Mouse (Mus musculus) gastrocnemius, postnatal 36 days (tissue): Measurements from ENCODE around the gene Noxo1. TPM values are rescaled to one million over a fixed set of nuclear protein-coding genes. Genes with fewer than 3 reads are reported as not detected.
A peak's percentile ranks its signal among the peaks of the same experiment; 100 is the strongest.

Source experiments
- DNase-seq, 2 experiments: peaks; one replicate each; pipeline ENCODE4 v3.0.0; 2022
- intact Hi-C: fragments of 180-260 bp; cut with DNase I; formaldehyde crosslinking; loops from one replicate; pipeline ENCODE4 v1.15.1; 2025
- total RNA-seq, 2 experiments: library from RNA; stranded (reverse); gene quantifications; 2 replicates each; pipeline ENCODE4 v1.2.3; 2021

The Noxo1 gene
- total RNA-seq, 2 experiments from 2014 or later, result 0.47 to 1.4 TPM

DNA sequence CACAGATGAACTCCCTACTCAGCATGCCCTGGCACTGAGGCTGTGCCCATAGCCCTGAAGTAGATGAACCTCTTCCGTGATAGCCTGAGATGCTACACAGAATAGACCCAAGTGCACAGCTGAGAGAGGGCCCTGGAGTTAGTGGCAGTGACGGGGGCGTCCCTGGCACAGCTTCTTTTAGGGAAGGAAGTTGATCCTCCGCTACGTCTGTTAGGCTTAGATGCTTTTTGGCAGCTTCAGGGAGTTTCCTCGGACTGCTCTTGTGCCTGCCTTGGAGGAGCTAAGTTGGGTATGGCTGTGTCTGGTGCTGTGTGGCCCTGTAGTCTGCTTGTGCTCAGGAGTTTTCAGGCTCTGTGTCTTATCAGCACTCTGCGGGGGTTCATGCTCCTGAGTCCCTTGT, 21.8 kb upstream of the Noxo1 start:
- no peak for DNase-seq

DNA sequence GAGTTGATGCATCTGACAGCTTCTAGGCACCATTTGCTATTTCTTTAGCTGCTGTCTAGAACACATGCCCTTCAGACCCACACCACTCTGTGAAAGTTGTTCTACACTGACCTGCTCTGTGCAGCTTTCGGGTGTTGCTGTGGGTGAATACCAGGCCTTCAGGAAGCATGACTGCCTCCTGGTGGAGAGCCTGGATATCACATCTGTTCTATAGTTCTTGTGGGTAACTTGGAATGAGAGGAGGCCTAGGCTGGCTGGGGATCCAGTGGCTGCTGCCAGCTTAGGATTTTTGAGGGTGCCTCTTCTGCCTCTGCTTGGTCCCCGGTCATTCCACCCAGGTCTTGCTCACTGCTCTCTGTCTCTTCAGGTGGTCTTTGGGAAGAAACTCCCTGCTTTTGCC, 19.8 kb upstream of the Noxo1 start:
- intact Hi-C loops, result no loop called here
- peak in 1 of 2 experiments; percentile 50 for DNase-seq

More for the DNA sequence above, 21.8 kb upstream of the Noxo1 start:
- intact Hi-C loops, result no loop called here

DNA sequence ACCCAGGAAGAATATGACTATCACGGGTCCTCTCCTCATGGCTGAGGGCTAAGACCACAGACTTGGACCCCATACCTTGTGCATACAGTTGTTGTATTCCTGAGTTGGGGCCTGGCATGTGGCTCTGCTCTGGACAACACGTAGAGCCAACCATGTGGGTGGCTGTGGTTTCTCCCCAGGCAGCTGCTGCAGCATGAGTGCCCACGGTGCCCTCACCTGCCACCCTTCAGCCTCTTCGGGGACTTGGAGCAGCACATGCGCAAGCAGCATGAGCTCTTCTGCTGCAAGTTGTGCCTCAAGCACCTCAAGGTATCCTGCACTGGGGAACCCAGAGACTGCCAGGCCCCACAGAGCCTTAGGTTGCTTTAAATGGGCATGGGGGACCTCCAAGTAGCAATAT, 19.2 kb upstream of the Noxo1 start:
- no peak for DNase-seq
- intact Hi-C loops, result no loop called here

DNA sequence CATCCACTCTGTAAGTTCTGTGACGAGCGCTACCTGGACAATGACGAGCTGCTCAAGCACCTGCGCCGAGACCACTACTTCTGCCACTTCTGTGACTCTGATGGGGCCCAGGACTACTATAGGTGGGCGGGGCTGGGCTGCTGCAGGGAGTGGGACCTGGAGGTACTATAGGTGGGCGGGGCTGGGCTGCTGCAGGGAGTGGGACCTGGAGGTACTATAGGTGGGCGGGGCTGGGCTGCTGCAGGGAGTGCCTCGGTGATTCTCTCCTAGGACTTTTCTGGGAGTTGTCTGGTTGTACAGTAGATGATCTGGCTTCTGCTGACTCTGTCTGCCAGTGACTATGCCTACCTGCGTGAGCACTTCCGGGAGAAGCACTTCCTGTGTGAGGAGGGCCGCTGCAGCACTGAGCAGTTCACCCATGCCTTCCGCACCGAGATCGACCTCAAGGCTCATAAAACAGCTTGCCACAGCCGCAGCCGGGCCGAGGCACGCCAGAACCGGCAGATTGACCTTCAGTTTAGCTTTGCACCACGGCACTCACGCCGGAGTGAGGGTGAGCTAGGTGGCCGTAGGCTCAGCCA, 18.4 kb upstream of the Noxo1 start:
- no peak for DNase-seq
- intact Hi-C loops, result no loop called here

DNA sequence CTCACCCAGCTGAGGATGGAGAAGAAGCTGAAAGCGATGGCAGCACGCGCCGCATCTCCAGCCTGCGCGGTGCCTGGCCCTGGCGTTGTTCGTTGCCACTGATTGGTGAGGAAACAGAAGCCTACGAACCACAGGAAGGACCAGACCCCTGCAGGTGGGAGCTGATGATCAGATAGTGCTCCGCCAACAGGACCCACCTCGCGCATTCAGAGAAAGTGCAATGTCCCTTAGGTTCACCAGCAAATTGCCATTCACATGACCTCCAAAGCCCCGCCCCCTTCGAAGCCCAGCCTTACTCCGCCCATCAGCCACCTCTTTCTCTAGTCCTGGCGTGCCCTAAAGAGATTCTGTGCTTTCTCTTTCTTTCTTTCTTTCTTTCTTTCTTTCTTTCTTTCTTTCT, 9.5 kb upstream of the Noxo1 start:
- intact Hi-C loops, result no loop called here

DNA sequence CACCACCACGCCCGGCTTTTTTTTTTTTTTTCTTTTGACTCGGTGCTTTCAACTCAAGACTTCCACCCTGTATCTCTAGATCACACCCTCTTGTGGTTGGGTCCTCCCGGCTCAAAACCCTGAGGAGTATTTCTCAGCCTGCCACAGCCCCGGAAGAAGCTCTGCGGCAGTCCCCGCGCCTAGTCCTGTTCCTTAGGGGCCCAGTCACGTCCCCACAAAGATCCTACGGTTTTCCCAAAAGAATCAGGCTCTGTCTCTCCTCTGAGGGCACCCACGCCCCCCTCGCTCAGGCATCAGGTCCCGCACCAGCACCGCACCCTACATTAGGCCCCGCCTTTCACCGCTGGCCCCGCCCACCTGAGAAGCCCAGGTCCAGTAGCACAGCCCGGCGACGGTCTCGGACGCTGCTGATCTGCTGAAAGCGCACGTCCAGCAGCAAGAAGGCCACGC, 8.9 kb upstream of the Noxo1 start:
- DNase-seq, result peak in 1 of 2 experiments; percentile 39
- intact Hi-C loops, result no loop called here

More for the DNA sequence above, 9.5 kb upstream of the Noxo1 start:
- no peak for DNase-seq

DNA sequence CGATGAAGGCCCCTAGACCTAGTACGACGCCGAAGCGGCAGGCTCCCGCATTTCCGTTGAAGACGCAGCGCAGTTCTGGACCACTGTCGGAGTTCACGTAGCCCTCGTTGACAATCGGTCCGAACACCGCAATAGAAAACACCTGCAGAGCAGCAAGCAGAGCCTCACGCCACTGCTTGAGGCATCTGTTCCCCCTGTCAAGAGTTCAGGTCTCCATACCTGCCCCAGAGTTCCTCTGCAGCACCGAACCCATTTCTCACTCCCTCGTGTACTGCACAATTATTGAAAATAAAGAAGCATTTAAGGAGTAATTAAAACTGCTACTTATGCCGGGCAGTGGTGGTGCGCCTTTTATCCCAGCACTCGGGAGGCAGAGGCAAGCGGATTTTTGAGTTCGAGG, 8.4 kb upstream of the Noxo1 start:
- intact Hi-C loops, result no loop called here
- no peak for DNase-seq

DNA sequence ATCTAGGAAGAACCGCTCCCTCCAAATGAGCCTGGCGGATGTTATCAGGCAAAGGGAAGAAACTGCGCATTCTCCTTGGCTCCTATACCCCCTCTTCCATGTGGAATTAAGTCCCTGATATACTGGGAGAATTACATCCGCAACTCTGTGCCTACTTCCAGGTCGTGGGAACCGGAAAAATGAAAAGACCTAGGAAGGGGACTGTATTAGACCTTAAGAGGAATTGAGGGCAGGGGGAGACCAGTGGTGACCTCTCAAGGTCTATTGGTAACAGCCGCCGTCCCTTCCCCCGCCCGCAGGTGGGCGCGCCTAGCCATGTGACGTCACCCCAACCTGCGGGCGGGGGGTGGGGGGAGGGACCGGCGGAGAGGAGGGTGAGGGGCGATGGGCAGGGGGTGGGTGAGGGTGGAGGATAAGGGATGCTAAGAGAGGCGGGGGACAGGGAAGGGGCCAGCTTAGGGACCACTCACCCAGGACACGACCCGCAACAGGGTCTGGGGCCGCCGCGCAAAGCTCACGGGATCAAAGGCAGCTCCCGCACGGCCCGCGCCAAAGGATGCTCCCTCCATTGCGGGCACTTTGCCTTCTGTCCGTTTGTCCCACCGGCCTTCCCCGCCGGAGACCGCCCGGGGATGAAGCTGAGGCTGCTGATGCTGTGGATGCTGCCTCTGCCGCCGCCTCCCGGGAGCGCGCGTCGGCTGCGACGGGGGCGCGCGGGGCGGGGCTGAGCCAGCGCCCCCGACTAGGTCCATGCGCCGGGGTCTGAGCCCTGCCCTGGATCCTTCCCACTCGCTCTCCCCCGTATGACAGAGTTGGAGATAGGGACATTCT, 6.6 kb upstream of the Noxo1 start, which contains the start of gene Syngr3:
Gene Syngr3, minus strand, starts transcription at position 705 of the 831 bp plus-strand sequence.
- intact Hi-C loops, result no loop called here
- no peak for DNase-seq

DNA sequence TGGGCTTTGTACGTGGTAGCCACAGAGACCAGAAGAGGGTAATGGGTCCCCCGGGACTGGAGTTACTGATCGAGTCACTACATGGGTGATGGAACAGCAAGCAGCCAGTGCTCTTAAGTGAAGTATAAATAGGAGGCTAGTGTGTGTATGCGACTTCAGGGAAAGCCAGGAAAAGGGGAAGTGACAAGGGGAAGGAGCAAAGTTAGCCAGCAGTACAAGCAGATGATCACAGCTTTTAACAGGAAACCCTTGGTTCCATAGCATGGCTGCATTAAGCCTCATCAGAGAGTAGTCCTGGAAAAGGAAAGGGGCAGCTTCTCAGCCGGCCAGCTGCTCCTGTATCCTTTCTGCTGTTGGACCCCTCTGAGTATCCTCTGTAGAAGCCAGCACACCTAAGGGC, 3.6 kb upstream of the Noxo1 start:
- intact Hi-C loops, result no loop called here
- no peak for DNase-seq

DNA sequence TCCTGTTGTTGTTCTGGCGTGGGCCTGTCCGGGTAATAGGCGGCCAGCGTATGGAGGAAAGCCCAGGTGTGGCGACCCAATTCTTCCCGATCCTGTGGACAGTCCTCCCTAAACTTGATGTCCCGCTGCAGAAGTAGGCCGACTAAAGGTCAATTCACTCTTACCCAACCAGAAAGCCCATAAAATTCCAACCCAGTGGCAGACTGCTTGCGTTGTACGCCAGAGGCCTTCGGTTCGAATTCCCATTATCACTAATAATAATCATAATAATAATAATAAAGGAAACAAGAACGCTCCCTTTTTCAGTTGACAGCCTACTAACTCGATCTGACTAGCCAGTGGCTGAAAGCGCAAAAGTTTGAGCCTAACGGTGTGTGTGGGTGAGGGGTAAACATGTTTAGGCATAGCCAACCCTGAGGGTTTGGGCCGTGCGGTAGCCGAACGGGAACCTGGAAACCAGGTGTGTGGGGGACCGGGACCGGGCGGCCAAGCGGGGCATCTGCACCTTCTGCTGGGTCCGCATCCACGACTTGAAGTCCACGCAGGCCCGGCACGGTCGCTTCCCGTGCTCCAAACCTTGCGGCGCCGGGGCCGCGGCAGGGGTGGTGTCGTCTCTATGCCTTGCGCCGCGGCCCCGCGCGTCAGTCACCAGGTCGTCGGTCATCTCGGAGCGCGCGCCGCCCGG, 566 bp upstream of the Noxo1 start:
- DNase-seq, result no peak
- intact Hi-C loops, result no loop called here

DNA sequence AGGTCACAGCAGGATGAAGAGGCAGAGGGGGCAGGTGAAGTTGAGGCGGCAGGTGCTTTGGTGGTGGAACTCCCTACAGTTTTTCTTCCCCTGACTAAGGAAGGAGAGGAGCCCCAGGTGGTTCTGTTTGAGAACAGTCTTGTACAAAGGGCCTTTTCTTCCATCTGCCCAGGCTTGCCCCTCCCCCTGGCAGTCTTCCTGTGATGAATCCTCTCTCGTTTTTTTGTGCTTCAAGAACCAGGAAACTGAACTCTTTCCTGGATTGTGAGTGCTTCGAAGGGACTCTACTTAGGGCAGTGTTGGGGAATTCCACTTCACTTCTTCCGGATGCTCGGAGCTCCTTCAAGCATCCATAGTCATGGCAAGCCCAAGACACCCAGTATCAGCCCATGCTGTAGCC, 2.0 kb downstream of the Noxo1 start:
- intact Hi-C loops, result no loop called here
- DNase-seq, result no peak

DNA sequence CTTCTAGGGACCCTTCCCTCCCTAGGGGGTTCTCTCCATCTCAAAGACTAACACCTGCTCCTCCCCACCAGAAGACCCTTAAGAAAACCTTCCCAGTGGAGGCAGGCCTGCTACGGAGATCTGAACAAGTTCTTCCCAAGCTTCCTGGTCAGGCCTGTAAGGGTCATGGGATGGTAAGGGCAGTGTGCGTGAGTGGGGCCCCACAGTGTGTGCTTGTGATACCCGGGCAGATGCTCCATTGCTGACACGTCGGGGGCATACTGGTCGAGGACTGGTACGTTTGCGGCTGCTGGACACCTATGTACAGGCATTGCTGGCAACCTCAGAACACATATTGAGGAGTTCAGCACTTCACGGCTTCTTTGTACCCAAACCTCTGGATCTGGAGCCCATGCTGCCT, 2.7 kb downstream of the Noxo1 start:
- intact Hi-C loops, result no loop called here
- DNase-seq, result no peak

DNA sequence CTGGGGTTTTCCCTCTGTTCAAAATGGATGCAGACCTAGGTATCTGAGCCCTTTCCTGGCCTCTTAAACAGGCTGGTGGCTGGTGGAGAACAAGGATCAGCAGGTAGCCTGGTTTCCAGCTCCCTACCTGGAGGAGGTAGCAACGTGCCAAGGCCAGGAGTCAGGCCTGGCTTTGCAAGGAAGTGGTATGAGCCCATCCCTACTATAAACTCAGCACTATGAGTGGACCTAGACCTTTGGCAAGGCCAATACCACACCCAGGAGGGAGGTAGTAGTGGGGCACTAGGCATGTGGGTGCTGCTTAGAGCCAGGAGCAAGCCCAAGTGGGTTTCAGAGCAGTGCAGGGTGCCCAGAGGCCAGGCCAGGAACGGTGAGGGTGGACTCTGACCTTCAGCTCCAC, 3.4 kb downstream of the Noxo1 start:
- DNase-seq, result no peak

DNA sequence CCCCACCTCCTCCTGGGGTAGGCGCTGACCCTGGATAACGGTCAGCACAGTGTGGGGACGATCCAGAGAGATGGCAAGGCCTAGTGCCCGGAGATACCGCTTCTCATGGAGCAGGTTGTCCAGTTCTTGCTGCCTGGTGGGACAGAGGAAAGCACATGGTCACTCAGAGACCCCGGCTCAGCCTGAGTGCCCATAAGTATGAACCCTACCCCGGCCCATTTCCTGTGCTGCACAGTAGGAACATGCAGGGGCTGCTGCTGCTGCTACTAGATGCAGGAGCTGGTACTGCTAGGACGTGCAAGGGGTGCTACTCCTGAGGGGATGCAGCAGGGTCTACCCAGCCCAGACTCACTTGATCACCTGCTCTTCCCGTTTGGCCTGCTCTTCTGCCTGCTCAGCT, 5.2 kb downstream of the Noxo1 start:
- intact Hi-C loops, result no loop called here
- no peak for DNase-seq

More for the DNA sequence above, 3.4 kb downstream of the Noxo1 start:
- intact Hi-C loops, result no loop called here

DNA sequence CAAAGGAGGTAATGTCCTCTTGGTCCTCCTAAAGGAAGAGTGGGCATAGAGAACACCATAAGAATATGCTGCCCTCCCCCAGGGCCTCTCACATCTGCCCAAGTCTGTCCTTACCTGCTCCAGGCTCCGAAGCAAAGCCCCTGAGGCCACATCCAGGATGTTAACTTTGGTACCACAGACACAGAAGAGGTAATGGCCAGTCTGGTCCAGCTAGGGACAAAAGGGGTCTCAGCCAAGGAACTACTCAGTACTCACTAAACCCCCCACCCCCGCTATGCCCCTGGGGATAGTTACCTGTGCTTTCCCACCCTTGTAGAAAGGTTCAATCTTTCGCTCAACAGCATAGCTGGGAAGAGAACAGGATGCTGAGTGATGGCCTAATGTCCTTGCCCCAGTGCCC, 9.8 kb downstream of the Noxo1 start:
- intact Hi-C loops, result no loop called here
- DNase-seq, result no peak

DNA sequence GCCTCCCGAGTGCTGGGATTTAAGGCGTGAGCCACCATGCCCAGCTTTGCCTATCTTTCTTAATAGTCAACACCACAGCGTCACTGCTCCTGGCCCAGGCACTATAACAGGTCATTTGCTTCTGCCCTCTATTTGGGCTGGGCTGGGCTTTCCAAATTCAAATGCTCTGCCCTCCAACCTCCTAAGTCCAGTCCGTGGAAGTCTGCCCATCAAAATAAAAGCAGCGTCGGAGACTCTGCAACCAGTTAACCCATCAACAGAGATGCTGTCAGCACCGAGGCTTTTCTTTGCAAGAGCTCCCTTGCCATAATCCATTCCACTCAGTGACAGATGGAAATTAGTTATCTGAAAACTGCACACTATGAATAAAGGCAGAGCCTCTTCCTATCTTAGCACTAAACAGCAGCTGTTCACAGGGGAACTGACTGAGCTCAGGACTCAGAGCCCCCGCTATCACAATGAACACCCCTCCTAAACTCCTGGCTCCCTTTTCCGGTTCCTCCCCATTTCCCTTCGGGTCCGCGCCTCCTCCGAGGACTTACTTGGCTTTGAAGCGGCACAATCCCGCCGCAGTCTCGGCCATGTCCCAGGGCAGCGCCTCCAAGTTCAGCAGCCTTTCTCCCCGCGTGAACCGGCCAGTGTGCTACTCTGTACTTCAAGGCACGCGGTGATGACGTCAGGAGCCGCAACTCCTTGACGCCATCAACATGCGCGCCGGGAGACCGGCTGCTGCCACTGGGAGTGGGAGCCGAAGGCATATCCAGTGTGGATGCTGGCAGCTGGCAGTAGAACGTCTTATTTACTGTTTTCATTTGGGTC, 11.2 kb downstream of the Noxo1 start, which contains the start of gene Tbl3:
Gene Tbl3, minus strand, starts transcription at position 679 of the 819 bp plus-strand sequence.
- intact Hi-C loops, result no loop called here
- DNase-seq, result peak; percentile 85 to 90

DNA sequence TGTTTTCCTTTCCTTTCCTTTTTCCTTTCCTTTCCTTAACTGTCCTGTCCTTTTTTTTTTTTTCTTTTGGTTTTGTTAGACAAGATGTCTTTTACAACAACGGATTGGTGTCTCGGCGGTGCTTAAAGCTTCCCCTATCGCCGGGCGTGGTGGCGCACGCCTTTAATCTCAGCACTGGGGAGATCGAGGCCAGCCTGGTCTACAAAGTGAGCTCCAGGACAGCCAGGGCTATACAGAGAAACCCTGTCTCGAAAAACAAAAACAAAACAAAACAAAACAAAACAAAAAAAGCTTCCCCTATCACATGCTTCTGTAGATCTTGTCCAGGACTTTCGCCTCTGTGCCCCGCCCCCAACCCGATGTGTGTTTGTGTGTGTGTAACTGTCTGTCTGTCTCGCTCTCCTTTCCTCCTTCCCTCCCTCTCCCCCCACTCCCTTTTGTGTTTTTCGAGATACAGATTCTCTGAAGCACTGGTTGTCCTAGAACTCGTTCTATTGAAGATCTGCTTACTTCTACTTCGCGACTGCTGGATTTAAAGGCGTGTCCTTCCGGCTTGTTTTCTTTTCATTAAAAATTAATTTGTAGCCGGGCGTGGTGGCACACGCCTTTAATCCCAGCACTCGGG, 11.9 kb downstream of the Noxo1 start:
- intact Hi-C loops, result no loop called here
- DNase-seq, result no peak

DNA sequence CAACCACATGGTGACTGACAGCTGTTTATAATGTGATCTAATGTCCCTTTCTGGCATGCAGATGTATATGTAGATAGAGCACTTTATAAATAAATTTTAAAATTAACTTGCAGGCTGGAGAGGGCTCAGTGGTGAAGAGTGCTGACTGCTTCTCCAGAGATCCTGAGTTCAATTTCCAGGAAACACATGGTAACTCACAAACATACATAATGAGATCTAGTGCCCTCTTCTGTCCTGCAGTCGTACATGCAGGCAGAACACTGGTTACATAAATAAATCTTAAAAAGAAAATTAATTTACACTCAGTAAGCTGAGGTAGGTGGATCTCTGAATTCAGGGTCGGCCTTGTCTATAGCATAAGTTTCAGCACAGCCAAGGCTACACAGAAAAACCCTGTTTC, 12.6 kb downstream of the Noxo1 start:
- intact Hi-C loops, result no loop called here
- no peak for DNase-seq

DNA sequence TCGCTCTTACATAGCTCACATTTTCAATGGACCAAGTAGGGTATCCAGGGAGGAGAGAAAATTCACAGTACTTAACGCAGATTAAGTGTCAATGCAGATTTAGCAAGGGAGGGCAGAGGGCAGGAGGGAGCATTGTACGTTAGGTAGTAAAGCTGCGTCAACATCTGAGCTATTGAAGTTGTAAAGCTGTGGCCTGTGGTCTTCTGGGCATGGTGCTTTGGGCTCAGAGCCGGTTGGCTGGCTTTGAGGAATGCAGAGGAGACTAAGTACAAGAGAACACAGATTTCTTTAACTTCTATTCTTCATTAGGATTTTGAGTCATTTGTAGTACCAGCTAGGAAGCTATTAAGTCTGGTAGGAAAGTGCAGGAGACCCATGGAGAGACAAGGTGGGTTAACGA, 19.5 kb downstream of the Noxo1 start:
- DNase-seq, result no peak
- intact Hi-C loops, result no loop called here

DNA sequence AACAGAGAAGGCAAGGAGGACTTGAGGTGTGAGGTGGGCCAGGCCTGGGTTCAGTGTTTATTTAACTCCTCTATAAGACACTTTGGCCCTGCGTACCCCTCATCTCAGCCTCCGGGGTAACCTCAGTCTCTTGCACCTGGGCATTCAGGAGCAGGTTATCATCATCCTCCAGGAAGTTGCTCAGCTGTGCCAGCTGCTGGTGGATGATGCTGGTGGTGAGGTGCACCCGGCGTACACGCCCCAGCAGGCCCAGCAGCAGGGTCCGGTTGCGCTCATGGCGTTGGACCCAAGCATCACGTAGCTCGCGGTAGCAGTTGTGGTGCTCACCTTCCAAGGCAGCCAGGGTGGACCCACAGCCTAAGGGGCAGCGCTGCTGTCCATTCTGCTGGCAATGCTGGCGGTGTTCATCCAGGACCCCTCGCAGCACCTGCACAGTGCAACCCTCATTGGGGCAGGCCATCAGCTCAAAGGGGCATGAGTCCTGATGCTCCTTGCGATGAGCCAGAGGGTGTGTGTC, 20.2 kb downstream of the Noxo1 start:
- intact Hi-C loops, result no loop called here
- no peak for DNase-seq
